Mouse (Mus musculus) activated CD4-positive, CD25-positive, alpha-beta regulatory T cell, adult 4 months (primary cell): ENCODE data around the gene Ncf4. TPM values are rescaled to one million over a fixed set of nuclear protein-coding genes. Genes with fewer than 3 reads are reported as not detected.
"Not testable (repeated sequence)": the region's sequence is repeated elsewhere in the genome, so short reads cannot be mapped to it uniquely, and the experiment has no call there.

Experiments
- ATAC-seq: one replicate; pipeline ENCODE4 v1.8.0; 2017
- polyA plus RNA-seq, 2 experiments: library from polyadenylated mRNA; unstranded; fragments of 100-300 nt; shearing (Covaris generic); gene quantifications; one replicate each; pipeline ENCODE4 v1.2.1; 2017

The Ncf4 gene
- polyA plus RNA-seq, 2 experiments from 2014 or later: 178 to 188 TPM

DNA sequence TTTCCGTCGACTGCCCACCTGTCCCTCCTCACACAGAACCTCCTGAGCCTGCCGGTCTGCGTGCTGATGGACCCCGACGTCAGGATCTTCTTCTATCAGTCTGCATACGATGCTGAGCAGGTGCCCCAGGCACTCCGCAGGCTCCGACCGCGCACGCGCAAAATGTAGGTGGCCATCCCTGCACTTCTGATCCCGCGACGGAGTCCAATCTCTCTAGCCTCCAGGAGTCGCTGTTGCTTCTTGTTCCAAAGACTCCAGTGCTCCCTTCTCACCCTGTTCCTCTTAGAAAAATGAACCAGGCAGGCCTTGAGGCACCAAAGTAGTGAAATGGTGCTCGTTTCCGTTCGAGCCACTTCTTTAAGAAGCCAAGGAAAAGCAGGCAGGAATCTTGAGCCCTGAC, 10.2 kb downstream of the Ncf4 start:
- ATAC-seq: no peak

- not testable (repeated sequence) for ATAC-seq
Observed at GRCm38 (mm10) chr15:78256602-78257259, 12.1 kb downstream of the Ncf4 start.

DNA sequence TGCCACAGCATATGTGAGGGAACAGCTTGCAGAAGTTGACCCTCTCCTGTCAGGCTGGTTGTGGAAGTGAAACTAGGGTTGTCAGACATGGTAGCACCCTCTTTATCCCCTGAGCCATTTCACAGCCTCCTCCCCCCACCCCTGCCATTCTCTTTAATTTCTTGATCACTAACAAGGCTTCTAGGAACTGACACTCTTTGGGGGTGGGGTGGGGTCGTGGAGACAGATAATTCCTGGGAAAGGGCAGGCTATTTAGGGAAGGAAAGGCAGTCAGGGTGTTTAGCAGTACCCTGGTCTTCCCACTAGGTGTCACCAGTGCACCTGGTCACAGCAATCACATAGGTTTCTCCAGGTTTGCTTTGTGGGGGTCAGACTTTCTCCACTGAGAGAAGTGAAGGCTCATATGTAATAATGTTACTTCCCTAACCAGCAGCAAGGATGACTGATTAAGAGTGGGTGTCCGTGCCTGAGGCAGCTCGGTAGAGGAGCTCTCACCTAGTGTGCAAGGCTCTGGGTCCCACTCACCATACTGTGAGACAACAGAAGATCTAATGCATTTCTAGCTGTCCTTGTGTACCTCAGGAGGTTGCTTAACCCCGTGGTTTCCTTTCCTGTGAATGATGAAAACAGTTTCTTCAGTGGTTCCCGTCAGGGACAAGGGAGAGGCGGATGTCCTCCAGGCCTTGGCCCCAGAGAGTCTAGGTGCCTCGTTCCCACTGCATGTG, 12.9 kb downstream of the Ncf4 start:
- no peak for ATAC-seq

GRCm38 (mm10) chr15:78258246-78258865, 13.8 kb downstream of the Ncf4 start:
- no peak for ATAC-seq

GRCm38 (mm10) chr15:78260668-78261333, 16.2 kb downstream of the Ncf4 start:
- no peak for ATAC-seq

- ATAC-seq: no peak
Observed at GRCm38 (mm10) chr15:78263286-78263685, 18.7 kb downstream of the Ncf4 start.

DNA sequence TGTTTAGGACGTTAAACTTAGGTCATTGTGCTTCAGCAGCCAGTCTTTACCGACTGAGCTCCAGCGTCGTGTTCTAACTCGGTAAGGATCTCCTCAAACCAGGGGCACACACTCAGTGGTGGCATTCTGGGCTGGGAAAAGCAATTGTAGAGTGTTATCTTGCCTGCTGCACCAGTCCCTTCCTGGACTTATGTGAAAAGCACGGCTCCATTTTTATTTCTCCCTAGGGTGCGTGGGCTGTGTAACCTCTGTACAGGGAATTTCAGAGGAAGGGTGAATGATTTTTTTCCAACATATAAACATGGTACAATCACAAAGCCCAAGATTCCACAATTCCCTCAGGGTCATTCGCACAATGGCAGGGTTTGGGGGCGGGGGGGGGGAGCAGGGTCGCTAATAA, 22.8 kb downstream of the Ncf4 start:
- ATAC-seq: no peak

- no peak for ATAC-seq
Observed at GRCm38 (mm10) chr15:78267865-78268264, 23.3 kb downstream of the Ncf4 start.

DNA sequence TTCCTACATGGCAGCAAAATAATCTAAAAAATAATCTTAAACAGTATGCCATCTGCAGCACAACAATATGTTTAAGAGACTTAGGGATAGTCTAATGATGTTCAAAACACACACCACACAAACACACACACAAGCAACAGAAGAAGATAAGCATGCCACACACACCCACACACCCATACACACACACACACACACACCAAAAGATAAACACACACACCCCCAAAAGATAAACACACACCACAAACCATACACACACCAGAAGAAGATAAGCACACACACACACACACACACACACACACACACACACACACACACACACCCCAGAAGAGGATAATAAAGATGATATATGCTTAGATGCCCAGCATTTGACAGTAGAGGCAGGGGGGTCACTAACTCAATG, 26.6 kb downstream of the Ncf4 start:
- no peak for ATAC-seq

DNA sequence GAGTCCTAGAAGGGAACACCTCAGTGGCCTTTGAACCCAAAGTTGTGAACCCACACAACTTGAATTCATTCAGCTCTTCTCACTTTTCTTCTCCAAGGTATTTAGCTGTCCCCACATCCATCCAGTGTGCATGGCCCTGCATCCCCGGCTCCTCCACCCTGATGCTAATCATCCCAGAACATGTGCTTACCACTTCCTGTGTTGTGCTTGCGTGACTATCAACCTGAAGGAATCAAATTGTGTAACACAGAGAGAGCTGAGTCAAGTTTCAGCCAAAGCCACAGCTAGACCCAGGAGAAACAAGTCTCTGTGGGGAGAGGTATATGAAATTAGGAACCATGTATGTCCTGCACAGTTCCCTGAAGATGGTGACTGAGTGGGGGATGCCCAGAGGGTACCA, 33.7 kb downstream of the Ncf4 start:
- no peak for ATAC-seq

- ATAC-seq: no peak
Observed at GRCm38 (mm10) chr15:78287941-78288340, 43.3 kb downstream of the Ncf4 start.

DNA sequence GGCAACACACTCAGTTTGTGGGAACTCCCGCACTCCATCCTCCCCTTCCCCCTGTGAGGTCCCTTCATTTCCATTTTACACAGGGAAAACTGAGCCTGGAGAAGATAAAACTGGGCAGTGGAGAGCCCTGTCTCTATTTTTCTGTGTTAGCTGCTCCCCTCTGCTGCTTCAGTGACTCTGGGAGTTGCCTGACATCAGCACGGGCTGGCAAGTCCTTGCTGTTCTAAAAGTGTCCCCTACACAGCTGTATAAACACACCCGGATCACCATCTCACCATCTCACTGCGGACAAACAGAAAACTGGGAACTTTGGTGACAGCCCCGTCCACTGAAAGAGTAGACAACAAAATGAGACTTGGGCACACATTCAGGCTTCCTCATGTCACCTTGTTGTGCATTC, 45.2 kb downstream of the Ncf4 start:
- ATAC-seq: not testable (repeated sequence)

- ATAC-seq: not testable (repeated sequence)
Observed at GRCm38 (mm10) chr15:78293228-78293627, 48.6 kb downstream of the Ncf4 start.

GRCm38 (mm10) chr15:78293716-78294115, 49.1 kb downstream of the Ncf4 start:
- ATAC-seq: no peak

- no peak for ATAC-seq
Observed at GRCm38 (mm10) chr15:78298558-78298957, 54.0 kb downstream of the Ncf4 start.

GRCm38 (mm10) chr15:78299641-78300040, 55.0 kb downstream of the Ncf4 start:
- ATAC-seq: no peak

DNA sequence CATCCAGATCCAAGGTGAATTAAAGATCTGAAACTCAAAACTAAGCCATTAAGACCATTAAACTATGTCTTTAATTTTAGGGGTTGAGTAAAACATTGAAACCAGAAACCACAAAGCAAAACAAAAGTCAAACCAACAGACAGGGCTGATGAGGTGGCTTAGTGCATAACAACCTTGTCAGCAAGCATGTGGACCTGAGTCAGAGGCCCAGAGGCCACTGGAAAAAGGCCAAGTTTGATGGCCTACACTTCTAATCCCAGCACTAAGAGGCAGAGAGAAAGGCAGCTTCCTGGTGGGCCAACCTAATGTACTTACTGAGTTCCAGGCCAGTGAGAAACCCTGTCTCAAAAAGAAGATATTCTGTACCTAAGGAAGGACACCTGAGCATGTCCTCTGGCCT, 56.2 kb downstream of the Ncf4 start:
- ATAC-seq: no peak

GRCm38 (mm10) chr15:78302718-78303117, 58.1 kb downstream of the Ncf4 start:
- ATAC-seq: no peak

DNA sequence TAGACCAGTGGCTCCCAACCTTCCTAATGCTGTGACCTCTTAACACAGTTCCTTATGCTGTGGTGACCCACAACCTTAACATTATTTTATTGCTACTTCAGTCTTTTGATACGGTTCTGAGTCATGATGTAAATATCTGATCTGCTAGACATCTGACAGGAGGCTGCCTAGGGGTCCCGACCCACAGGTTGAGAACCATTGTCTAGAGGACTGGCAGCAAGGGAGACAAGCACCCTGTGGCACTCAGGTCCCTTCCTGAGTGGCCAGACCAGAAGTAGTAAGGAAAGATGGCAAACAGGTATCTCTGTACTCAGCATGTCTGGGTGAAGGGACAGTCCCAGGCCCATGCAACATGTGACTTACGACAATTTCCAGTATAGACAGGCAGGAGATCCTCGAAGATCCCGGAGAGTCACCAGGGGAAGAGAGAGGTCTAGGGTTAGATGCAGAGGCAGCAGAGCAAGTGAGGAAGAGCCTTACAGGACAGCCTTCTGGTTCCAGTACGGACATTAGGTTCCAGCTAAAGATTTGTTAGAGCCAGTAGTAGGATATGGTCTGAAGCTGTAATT, 59.1 kb downstream of the Ncf4 start:
- no peak for ATAC-seq

DNA sequence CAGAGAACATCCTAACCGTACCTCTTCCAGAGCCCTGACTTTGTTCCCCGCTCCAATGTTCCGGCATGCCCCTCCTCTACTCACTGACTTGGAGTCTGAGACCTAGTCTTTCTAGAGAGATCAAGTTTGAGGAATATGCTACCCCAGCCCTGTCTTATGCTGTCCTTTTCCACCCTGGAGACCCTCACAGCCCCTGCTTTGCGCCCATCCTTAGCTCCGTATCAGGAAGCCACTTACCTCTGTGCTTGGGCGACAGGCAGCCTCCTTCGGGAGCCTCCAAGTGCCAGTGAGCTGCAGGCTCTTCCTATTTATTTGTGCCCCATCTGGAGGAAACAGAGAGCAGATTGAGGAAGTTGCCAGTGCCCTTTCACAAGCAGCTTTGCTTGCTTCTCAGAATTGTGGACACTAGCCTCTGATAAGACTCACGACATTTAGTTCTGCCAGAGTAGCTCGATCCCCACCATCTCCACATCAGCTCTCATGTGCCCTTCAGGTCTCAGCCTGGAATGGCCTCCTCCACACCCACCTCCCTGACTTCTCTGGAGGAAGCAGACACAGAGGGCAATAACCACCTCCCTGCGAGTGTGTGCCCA, 60.8 kb downstream of the Ncf4 start, which contains the start of gene Csf2rb2:
Gene Csf2rb2, minus strand, starts transcription at position 381 of the 593 bp plus-strand sequence.
- ATAC-seq: no peak

DNA sequence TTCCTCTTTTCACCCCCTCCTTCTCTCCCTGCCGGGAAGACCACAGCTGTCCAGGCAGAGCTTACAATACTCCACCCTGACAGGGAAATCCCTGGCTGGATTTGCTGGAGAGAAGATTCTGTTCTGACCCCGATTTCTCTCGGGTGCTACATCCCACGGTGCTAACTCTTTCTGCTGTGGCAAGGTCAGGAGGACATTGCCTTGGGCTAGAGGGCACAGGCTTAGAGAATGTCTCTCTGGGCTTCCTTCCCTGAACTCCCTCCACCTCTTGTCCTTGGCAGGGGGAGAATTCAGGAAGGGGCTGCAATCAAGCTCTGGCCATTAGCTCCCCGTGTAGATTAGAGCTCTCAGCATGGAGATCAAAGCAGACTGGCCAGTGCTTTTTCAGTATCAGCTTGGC, 65.3 kb downstream of the Ncf4 start:
- ATAC-seq: no peak

DNA sequence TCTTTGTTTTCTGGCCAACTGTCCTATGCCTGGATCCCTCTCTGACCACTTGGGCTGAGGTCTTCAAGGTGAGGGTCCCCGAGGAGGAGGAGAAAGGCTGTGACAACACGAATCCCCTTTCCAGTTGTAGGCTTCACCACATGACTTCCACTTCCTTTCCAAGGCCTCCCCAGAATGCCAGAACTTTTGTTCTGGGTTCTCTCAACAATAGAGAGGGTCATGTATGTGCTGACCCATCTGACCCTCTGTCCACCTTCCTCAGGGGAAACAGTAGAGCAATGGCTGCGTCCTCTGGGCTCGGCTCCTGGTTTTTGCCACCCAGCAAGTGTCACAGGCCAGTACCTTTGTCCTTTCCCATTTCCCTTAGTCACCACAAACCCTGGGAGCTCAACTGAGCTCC, 66.4 kb downstream of the Ncf4 start:
- ATAC-seq: no peak
